Mouse (Mus musculus) retina, embryonic 14.5 days (tissue): ENCODE measurements around the gene Dolpp1.
A peak's percentile ranks its signal among the peaks of the same experiment; 100 is the strongest.

Experiments
- DNase-seq: peaks from one replicate; pipeline ENCODE4 v3.0.0-alpha.2; 2015; ENCODE audit warnings: low spot score

Dolpp1 gene

DNA sequence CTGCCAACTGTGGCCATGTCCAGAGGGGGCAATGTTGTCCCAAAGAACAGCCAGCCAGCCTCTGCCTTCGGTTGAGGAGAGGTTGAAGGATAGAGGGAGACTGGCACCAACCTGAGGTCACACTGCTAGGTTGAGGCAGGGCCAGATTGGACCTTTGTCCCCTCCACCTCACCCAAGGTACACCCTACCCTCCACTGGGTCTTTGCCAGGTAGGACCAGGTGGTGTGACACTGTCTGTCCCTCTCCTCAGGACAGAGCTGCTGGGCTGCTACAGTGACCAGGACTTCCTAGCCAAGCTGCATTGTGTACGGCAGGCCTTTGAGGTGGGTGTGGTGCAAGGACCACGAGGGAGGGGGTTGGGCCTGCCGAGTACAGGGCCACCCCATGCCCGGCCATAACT is 14.3 kb upstream of the Dolpp1 start:
- no peak for DNase-seq

DNA sequence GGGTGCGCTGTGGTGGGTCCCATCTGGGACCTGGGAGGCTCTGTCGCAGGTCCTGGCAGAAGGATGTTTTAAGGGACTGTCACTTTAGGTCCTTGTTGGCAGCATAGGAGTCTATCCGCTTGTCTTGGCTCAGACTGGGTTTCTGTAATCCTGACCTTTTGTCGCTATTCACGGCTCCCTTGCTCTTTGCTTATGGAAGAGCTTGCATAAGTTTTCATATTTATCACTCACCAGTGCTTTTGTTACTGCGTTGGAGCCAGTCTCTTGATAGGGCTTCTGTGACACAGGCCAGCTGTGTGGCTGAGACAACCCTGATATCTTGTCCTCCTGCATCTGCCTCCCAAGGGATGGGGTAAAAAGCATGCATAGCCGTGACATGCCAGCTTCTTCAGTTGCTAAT is 12.7 kb upstream of the Dolpp1 start:
- DNase-seq = no peak

DNA sequence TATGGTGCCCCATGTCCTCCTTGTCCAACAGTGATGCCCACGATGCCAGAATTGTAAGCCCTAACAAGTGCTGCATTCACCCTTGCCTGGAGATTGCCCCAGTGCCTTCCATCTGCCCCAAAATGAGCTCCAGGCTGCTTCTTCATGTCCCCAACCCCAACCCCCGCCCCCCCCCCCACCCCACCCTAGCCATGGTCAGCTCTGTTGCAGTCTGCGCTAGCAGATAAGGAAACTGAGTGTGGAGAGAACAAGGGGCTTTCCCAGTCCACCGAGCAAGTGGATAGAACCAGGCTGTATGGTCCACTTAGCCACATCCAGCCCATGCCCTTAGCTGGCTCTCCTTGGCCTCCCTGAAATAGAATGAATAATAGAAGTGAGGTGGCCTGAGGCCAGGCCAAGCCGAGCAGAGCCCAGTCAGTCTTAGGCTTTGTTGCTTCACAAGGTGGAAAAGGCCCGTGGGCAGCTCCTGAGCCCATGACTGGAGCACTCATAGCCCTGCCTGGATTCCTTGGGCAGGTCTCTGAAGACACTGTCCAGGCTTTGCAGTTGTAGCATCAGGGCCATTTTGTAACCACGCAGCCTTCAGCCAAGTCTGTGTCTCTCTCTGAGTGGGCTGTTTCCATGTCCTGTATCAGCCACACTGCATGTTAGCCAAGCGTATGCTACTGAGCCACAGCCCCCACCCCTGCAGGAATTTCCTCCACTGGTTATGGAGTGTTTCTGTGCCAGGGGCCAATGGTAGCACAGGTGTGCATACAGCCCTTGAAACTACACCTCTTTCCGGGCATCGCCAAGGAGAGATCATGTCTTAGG is 11.3 kb upstream of the Dolpp1 start:
- no peak for DNase-seq

GRCm38 (mm10) chr2:30381377-30381725 is 10.7 kb upstream of the Dolpp1 start:
- DNase-seq = no peak

GRCm38 (mm10) chr2:30384814-30385213 is 7.2 kb upstream of the Dolpp1 start:
- no peak for DNase-seq

GRCm38 (mm10) chr2:30385591-30385990 is 6.5 kb upstream of the Dolpp1 start:
- no peak for DNase-seq

- no peak for DNase-seq
Observed at GRCm38 (mm10) chr2:30386913-30387312, 5.1 kb upstream of the Dolpp1 start.

DNA sequence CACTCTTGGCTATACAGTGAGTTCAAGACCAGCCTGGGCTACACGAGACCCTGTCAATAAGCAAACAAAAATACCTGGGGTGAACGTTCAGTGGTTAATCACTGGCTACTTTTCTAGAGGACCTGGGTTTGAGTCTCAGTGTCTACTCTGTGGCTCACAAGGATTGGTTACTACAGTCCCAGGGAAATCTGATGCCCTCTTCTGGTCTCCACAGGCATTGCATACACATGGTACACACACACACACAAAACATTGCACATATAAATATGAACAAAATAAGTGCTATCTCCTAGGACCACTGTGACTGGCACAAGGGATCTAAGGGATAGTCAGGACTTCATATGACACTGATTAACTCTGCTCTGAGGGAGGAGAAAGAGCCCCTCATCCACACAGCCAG is 3.1 kb upstream of the Dolpp1 start:
- DNase-seq = no peak

DNA sequence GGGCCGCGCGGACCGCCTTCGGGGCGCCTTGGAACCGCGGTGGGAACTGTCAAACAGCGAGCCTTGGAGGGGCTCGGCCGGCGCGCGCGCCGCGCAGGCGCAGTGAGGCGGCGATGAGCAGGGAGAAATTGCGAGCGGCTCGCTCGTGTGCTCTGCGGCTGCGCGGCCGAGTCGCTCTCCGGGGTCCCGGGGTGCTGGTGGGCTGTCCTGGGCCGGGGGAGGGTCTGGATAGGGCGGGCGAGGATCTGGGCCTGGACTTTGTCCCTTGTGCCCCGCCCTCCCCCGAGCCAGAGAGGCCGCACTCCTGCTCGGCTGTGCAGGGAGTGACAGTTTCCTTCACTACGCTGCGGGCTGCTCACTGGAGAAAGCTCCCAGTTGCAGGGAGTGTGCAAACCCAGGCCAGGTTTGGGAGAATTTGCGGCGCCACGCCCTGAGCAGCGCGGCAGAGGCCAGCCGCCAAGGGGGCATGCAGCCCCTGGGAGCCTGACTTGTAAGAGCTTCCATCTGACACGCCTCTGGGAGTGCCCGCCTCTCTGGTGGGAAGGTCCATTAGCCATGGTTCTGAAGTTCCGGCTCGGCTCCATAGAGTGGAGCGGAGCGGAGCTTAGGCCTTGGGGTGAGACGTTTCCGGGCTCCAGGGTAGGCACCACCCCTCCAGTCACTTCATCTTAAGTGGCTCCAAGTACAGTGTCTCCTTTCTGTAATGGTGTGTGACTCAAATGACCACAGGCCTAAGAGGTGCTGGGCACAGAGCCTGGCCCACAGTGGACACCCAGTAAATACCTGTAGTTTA is 719 bp downstream of the Dolpp1 start:
- peak; percentile 91 for DNase-seq

- DNase-seq = no peak
Observed at GRCm38 (mm10) chr2:30393370-30393656, 1.3 kb downstream of the Dolpp1 start.

DNA sequence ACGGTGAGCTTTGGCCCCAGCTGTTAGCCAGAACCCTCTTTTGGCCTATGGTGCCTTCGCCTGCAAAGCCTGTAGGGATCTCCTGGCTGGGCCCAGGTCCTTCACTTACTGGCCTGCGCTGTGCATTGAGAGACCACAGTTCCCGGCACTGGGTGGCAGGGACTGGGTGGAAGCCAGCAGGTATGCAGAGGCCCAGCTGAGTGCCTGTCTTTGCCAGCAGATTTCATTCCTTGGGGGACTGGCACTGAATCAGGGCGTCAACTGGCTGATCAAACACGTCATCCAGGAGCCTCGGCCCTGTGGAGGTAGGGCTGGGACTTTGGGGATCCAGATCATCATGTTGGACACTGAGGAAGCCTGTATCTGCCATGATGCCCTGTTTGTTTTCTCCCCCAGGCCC is 3.7 kb downstream of the Dolpp1 start:
- no peak for DNase-seq

DNA sequence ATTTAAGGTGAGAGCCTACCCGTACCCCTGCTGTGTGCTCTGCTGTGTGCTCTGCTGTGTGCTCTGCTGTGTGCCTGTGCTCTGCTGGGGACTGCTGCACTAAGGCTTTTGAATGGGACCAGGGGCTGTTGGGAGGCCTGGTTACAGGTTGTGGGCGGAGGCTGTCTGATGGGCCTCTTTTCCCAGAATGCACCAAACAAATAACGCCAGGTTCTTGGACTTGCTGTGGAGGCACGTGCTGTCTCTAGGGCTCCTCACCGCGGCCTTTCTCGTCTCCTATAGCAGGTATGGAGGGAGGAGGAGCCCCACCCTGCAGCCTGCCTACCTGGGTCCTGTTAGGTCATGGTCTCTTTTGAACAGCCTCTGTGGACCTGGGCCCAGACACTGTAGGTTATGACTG is 4.2 kb downstream of the Dolpp1 start:
- no peak for DNase-seq

DNA sequence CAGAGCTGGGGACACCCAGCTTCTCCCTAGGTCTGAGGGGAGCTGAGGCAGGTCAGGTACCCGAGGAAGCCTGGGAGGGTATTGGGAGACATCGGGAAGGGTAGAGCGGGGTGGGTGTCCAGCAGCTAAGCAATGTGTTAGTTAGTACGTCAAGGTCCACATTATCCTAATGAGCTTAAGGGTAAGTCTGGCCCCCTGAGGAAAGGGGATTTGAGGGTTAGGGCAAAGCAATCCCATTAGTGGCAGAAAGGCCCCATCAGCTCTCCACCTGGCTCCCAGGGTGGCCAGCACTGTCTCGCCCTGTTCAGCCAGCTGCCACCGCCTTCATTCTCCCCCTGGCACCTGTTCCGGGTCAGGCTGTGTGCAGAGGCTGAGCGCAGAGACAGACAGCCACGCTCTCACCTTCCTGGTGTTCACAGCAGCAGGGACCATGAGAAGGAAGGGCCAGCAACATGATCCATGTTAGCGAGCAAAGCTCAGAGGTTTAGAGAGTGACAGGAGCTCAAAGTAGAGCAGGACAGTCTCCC is 6.0 kb downstream of the Dolpp1 start:
- peak; percentile 55 for DNase-seq

DNA sequence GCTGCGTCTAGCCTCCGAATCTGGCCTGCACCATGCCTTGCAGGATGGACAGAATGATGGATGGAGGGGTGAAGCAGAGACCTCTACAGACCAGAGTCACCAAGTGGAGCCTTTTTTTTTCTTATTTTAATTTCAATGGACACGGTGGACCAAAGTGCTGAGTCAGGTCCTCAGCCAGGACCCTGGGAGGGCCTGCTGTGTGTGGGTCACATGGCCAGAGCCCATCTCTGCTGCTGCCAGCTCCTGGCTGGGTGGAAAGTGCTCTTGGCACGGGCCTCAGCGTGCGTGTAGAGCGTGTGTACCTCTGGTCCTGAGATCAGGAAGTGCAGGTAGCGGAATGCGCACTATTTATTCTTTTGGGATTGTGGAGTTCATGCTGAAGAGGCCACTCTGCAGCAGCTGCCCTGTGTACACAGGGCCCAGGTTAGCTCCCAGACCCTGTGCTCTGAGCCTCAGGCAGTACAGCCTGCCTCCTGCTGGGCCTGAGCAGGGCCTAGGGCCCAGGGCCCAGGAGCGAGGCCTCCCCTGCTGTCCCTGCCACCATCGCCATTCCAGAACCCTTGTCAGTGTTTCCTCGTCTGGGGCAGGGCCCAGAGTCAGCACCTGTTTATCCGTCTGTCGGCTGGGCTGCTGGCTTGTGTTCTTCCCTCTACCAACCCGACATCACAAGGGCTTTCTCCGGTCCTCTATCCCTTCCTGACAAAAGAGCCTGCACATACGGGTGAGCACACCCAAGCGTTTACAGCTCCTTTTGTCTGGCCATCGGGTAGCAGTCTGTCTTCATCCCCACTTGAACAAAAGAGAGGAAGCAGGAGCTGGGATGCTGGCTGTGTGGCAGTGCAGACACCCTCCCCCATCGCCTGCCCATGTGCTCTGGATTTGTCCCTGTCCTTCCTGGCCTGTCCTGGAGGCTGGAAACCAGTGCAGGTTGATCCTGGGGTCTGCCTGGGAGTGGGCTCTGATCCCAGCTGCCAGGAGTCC is 7.4 kb downstream of the Dolpp1 start:
- DNase-seq = peak; percentile 55

- DNase-seq = no peak
Observed at GRCm38 (mm10) chr2:30401581-30401980, 9.5 kb downstream of the Dolpp1 start.

- no peak for DNase-seq
Observed at GRCm38 (mm10) chr2:30402351-30402826, 10.3 kb downstream of the Dolpp1 start.

- no peak for DNase-seq
Observed at GRCm38 (mm10) chr2:30402843-30403242, 10.8 kb downstream of the Dolpp1 start.

DNA sequence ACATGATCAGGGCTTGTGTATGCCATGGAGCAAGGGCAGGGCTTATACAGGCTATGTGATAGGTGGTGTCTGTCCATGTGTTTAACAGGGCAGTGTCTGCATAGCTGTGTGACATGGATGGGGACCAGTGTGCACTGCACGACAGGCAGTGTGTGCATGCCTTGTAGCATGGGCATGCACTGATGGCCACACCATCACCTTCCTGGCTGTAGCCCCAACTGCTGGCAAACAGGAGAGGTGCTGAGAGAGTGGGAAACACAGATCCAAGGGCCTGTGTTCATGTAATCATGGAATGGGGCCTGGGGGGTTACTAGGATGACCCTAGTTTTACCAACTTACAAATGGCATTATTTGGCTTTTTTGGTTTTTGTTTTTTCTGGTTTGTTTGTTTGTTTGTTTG is 11.8 kb downstream of the Dolpp1 start:
- no peak for DNase-seq

GRCm38 (mm10) chr2:30407221-30407620 is 15.2 kb downstream of the Dolpp1 start:
- DNase-seq = no peak

- no peak for DNase-seq
Observed at GRCm38 (mm10) chr2:30407778-30408177, 15.7 kb downstream of the Dolpp1 start.

DNA sequence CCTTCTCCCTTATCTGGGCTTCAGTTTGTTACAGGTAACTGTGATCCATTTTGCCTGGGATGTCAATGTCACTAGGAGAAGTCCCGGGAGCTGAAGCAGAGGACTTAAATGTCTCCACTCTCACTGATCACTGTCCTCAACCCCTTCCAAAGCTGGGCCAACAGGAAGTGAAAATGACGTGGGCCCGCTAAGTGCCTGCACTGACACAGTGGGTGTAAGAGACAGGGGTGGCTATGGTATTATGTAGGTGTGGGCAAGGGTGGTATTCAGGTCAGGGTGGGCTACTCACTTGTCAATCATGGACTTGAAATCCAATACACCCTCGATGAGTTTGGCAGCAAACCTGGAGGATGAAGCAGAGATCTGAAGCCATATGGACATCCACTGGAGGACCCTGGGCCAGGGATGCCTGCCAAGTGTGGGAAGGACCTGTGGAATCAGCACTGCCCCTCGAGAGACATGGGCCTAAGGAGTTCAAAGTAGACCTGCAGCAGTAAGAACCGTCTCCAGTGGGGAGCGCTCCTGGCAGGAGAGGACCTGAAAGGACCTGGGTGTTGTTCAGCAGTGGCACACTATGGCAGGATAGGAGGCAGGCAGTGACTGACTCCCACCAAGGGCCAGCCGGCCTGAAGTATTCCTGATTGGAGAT is 16.5 kb downstream of the Dolpp1 start:
- no peak for DNase-seq
